Mouse (Mus musculus): ENCODE measurements around the gene Fnbp4. TPM values are rescaled to one million over a fixed set of nuclear protein-coding genes. Genes with fewer than 3 reads are reported as not detected.

The Fnbp4 gene
- total RNA-seq, 1 experiment: 91.4 TPM

DNA sequence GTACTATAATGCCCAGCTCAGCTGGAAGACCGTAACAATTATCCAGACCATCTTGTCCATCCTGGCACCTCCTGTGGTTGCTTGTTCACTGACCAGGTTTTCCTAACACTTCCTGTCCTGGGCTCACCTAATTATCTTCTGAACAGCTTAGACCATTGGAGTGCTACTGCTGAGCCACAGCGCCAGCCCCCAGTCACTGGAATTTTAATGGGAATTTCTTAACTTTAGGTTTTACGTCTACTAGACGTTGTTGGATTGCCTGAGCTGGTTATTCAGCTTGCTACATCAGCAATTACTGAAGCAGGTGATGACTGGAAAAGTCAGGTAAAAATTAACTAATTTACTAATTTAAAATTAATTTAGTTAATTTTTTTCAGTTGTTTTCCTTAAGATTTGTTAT is 27.8 kb upstream of the Fnbp4 start:
- no peak overlapping the region for H3K4me3 ChIP-seq (ENCODE audit: insufficient read depth in 1 of 2, low read depth in 1 of 2, low read length in 2 of 2, poor library complexity in 1 of 2, severe bottlenecking in 1 of 2)
- H3K4me1 ChIP-seq (ENCODE audit: control insufficient read depth in 2 of 2, insufficient read depth in 2 of 2, low read length in 2 of 2, poor library complexity in 1 of 2): no peaks in the 10 kb centered on the region
- no peak overlapping the region for H3K27ac ChIP-seq (ENCODE audit: insufficient read depth, low read depth, low read length, poor library complexity, severe bottlenecking)
- no peak for DNase-seq (ENCODE audit: low read depth, low spot score)
- no peak overlapping the region for H3K9ac ChIP-seq (ENCODE audit: insufficient read depth, low read depth, low read length, poor library complexity, severe bottlenecking)
- TF ChIP-seq ZNF384 (IDR thresholded peaks at IDR 0.05; ENCODE audit: low read depth, low read length) (no peak), CHD2 (IDR thresholded peaks at IDR 0.05; ENCODE audit: low read depth, low read length) (no peak), HCFC1 (IDR thresholded peaks at IDR 0.05; ENCODE audit: borderline replicate concordance, insufficient read depth, low read length) (no peak), ZC3H11A (IDR thresholded peaks at IDR 0.05; ENCODE audit: borderline replicate concordance, low read depth, low read length) (no peak), MAFK (IDR thresholded peaks at IDR 0.05; ENCODE audit: insufficient read depth, low read depth, low read length) (no peak)
- H3K9me3 ChIP-seq (ENCODE audit: control insufficient read depth, insufficient read depth, low read depth, low read length): no peaks in the 10 kb centered on the region
- peaks cover 28% of the 10 kb centered on the region for H3K36me3 ChIP-seq (ENCODE audit: control insufficient read depth, insufficient read depth, low read length, poor library complexity, severe bottlenecking)
- in situ Hi-C loops (cut with MboI; ENCODE audit: low sequenced_read_pairs in 2 of 2, unreplicated experiment in 2 of 2): loop anchor here in 1 of 2 experiments (25.0 kb wide), 1 partner anchor 870 kb away; no protein-coding TSS in a partner anchor

DNA sequence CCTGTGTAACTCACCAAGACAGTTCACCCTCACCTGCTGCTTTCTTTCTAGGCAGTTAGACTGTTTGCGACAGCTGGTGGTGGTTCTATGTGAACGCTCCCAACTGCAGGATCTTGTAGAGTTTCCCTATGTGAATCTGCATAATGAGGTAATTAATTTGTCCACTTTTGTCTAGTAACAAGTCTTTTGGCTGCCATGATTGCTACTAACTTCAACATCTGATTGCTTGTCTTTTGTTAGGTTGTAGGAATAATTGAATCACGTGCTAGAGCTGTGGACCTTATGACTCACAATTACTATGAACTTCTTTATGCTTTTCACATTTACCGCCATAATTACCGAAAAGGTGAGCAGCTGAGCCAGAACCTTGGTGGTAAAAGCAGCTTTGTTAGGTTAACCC is 27.2 kb upstream of the Fnbp4 start:
- Histone ChIP-seq H3K27ac (ENCODE audit: insufficient read depth, low read depth, low read length, poor library complexity, severe bottlenecking) (no peak overlapping the region), H3K9ac (ENCODE audit: insufficient read depth, low read depth, low read length, poor library complexity, severe bottlenecking) (no peak overlapping the region), H3K36me3 (ENCODE audit: control insufficient read depth, insufficient read depth, low read length, poor library complexity, severe bottlenecking) (peaks cover 28% of the 10 kb centered on the region), H3K4me3 (ENCODE audit: insufficient read depth in 1 of 2, low read depth in 1 of 2, low read length in 2 of 2, poor library complexity in 1 of 2, severe bottlenecking in 1 of 2) (no peak overlapping the region), H3K4me1 (ENCODE audit: control insufficient read depth in 2 of 2, insufficient read depth in 2 of 2, low read length in 2 of 2, poor library complexity in 1 of 2) (no peaks in the 10 kb centered on the region), H3K9me3 (ENCODE audit: control insufficient read depth, insufficient read depth, low read depth, low read length) (no peaks in the 10 kb centered on the region)
- no peak for DNase-seq (ENCODE audit: low read depth, low spot score)
- TF ChIP-seq CHD2 (IDR thresholded peaks at IDR 0.05; ENCODE audit: low read depth, low read length): no peak
- no peak for TF ChIP-seq ZC3H11A (IDR thresholded peaks at IDR 0.05; ENCODE audit: borderline replicate concordance, low read depth, low read length)
- TF ChIP-seq MAFK (IDR thresholded peaks at IDR 0.05; ENCODE audit: insufficient read depth, low read depth, low read length): no peak
- TF ChIP-seq HCFC1 (IDR thresholded peaks at IDR 0.05; ENCODE audit: borderline replicate concordance, insufficient read depth, low read length): no peak
- in situ Hi-C loops (cut with MboI; ENCODE audit: low sequenced_read_pairs in 2 of 2, unreplicated experiment in 2 of 2): loop anchor here in 1 of 2 experiments (25.0 kb wide), 1 partner anchor 869 kb away; no protein-coding TSS in a partner anchor

DNA sequence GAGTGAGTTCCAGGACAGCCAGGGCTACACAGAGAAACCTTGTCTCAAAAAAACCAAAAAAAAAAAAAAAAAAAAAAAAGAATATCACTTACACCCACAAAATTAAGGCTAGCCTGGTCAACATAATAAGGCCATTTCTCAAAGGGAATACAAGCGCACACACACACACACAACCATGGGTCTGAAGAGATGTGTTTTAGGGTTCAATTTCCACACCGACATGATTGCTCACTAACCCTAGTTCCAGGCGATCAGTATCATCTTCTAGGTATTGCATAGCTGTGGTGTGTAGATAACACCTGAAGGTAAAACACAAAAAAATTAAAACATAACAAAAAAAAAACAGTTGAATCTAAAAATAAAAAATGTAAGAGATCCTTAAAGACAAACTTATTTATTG is 18.4 kb upstream of the Fnbp4 start:
- H3K27ac ChIP-seq (ENCODE audit: insufficient read depth, low read depth, low read length, poor library complexity, severe bottlenecking): no peak overlapping the region
- no peak overlapping the region for H3K4me3 ChIP-seq (ENCODE audit: insufficient read depth in 1 of 2, low read depth in 1 of 2, low read length in 2 of 2, poor library complexity in 1 of 2, severe bottlenecking in 1 of 2)
- no peak for DNase-seq (ENCODE audit: low read depth, low spot score)
- H3K4me1 ChIP-seq (ENCODE audit: control insufficient read depth in 2 of 2, insufficient read depth in 2 of 2, low read length in 2 of 2, poor library complexity in 1 of 2): no peaks in the 10 kb centered on the region
- no peaks in the 10 kb centered on the region for H3K9me3 ChIP-seq (ENCODE audit: control insufficient read depth, insufficient read depth, low read depth, low read length)
- in situ Hi-C loops (cut with MboI; ENCODE audit: low sequenced_read_pairs in 2 of 2, unreplicated experiment in 2 of 2): loop anchor here in 1 of 2 experiments (5.0 kb wide), 1 partner anchor 35 kb away; no protein-coding TSS in a partner anchor
- TF ChIP-seq ZC3H11A (IDR thresholded peaks at IDR 0.05; ENCODE audit: borderline replicate concordance, low read depth, low read length) (no peak), ZNF384 (IDR thresholded peaks at IDR 0.05; ENCODE audit: low read depth, low read length) (no peak), MAFK (IDR thresholded peaks at IDR 0.05; ENCODE audit: insufficient read depth, low read depth, low read length) (no peak)
- no peak overlapping the region for H3K9ac ChIP-seq (ENCODE audit: insufficient read depth, low read depth, low read length, poor library complexity, severe bottlenecking)
- H3K36me3 ChIP-seq (ENCODE audit: control insufficient read depth, insufficient read depth, low read length, poor library complexity, severe bottlenecking): peaks cover 29% of the 10 kb centered on the region

DNA sequence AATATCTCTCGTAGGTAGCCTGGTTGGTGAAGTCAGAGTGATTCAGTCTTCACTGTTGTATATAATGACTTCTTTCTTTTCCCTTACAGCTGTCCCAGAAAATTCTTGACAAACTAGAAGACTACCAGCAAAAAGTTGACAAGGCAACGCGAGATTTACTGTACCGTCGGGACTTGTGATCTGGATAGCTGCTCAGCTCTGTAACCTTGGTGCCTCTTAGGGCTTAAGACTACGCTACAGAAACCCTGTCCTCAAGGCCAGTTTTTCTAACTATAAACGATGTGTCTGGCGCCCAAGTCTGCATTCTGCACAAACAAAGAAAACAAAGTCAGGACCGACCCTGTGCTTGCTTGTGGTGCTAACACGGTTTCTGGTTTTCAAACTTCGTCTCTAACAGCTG is 9.8 kb upstream of the Fnbp4 start:
- Histone ChIP-seq H3K9ac (ENCODE audit: insufficient read depth, low read depth, low read length, poor library complexity, severe bottlenecking) (no peak overlapping the region), H3K4me1 (ENCODE audit: control insufficient read depth in 2 of 2, insufficient read depth in 2 of 2, low read length in 2 of 2, poor library complexity in 1 of 2) (peaks cover 0 to 2% of the 10 kb centered on the region in 2 experiments; a peak in 1 of 4 replicates), H3K4me3 (ENCODE audit: insufficient read depth in 1 of 2, low read depth in 1 of 2, low read length in 2 of 2, poor library complexity in 1 of 2, severe bottlenecking in 1 of 2) (no peak overlapping the region), H3K27ac (ENCODE audit: insufficient read depth, low read depth, low read length, poor library complexity, severe bottlenecking) (no peak overlapping the region), H3K36me3 (ENCODE audit: control insufficient read depth, insufficient read depth, low read length, poor library complexity, severe bottlenecking) (peaks cover 26% of the 10 kb centered on the region), H3K9me3 (ENCODE audit: control insufficient read depth, insufficient read depth, low read depth, low read length) (no peaks in the 10 kb centered on the region)
- TF ChIP-seq MAFK (IDR thresholded peaks at IDR 0.05; ENCODE audit: insufficient read depth, low read depth, low read length) (no peak), ZC3H11A (IDR thresholded peaks at IDR 0.05; ENCODE audit: borderline replicate concordance, low read depth, low read length) (no peak), CHD2 (IDR thresholded peaks at IDR 0.05; ENCODE audit: low read depth, low read length) (no peak), HCFC1 (IDR thresholded peaks at IDR 0.05; ENCODE audit: borderline replicate concordance, insufficient read depth, low read length) (no peak), ZNF384 (IDR thresholded peaks at IDR 0.05; ENCODE audit: low read depth, low read length) (no peak)
- no peak for DNase-seq (ENCODE audit: low read depth, low spot score)
- in situ Hi-C loops (cut with MboI; ENCODE audit: low sequenced_read_pairs in 2 of 2, unreplicated experiment in 2 of 2): no loop called here

DNA sequence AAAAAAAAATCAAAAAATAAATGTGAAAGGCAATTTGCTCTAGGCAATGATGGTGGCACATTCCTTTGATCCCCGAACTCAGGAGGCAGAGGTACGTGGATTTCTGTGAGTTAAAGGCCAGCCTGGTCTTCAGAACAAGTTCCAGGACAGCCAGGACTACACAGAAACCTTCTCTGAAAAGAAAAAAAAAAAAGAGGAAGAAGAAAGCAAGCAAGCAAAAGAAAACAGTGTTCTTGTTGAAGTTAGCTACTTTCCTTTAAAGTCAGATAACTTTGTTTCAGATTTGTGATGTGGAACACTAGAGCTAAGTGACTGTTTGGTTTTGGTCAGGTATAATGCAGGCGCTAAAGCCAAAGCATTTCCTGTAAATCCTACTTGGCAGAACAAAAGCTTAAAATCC is 6.4 kb upstream of the Fnbp4 start:
- Histone ChIP-seq H3K9ac (ENCODE audit: insufficient read depth, low read depth, low read length, poor library complexity, severe bottlenecking) (no peak overlapping the region), H3K9me3 (ENCODE audit: control insufficient read depth, insufficient read depth, low read depth, low read length) (no peaks in the 10 kb centered on the region), H3K27ac (ENCODE audit: insufficient read depth, low read depth, low read length, poor library complexity, severe bottlenecking) (no peak overlapping the region), H3K36me3 (ENCODE audit: control insufficient read depth, insufficient read depth, low read length, poor library complexity, severe bottlenecking) (peaks cover 15% of the 10 kb centered on the region), H3K4me1 (ENCODE audit: control insufficient read depth in 2 of 2, insufficient read depth in 2 of 2, low read length in 2 of 2, poor library complexity in 1 of 2) (peaks cover 0 to 2% of the 10 kb centered on the region in 2 experiments; a peak in 1 of 4 replicates), H3K4me3 (ENCODE audit: insufficient read depth in 1 of 2, low read depth in 1 of 2, low read length in 2 of 2, poor library complexity in 1 of 2, severe bottlenecking in 1 of 2) (no peak overlapping the region)
- in situ Hi-C loops (cut with MboI; ENCODE audit: low sequenced_read_pairs in 2 of 2, unreplicated experiment in 2 of 2): no loop called here
- TF ChIP-seq MAFK (IDR thresholded peaks at IDR 0.05; ENCODE audit: insufficient read depth, low read depth, low read length) (no peak), ZNF384 (IDR thresholded peaks at IDR 0.05; ENCODE audit: low read depth, low read length) (no peak), CHD2 (IDR thresholded peaks at IDR 0.05; ENCODE audit: low read depth, low read length) (no peak), ZC3H11A (IDR thresholded peaks at IDR 0.05; ENCODE audit: borderline replicate concordance, low read depth, low read length) (no peak), HCFC1 (IDR thresholded peaks at IDR 0.05; ENCODE audit: borderline replicate concordance, insufficient read depth, low read length) (no peak)
- no peak for DNase-seq (ENCODE audit: low read depth, low spot score)

All from ES-E14 (cell line).